Mouse (Mus musculus) frontal cortex, adult 2 months (tissue): ENCODE data around the gene Aurkc. TPM values are rescaled to one million over a fixed set of nuclear protein-coding genes. Genes with fewer than 3 reads are reported as not detected.
"Not testable (repeated sequence)": the region's sequence is repeated elsewhere in the genome, so short reads cannot be mapped to it uniquely, and the experiment has no call there.

ENCODE experiments used
- DNase-seq, 2 experiments: peaks; one replicate each; pipeline ENCODE4 v3.0.0; 2022; ENCODE audit warnings: low spot score in 1 of 2; ENCODE audit errors: extremely low spot score in 1 of 2
- polyA plus RNA-seq: library from polyadenylated mRNA; depleted of rRNA; stranded (reverse); fragments of >200 nt; gene quantifications from 2 replicates; pipeline ENCODE4 v1.2.3, GENCODE M21; 2012; rRNA removed

The Aurkc gene
- 0.20 and 0.61 TPM in 2 replicates for polyA plus RNA-seq

GRCm38 (mm10) chr7:6995251-6995650 lies at the start of gene Aurkc:
Gene Aurkc, plus strand, starts transcription at chr7:6995300.
- DNase-seq = not testable (repeated sequence)

GRCm38 (mm10) chr7:6948061-6948460 lies 47.0 kb upstream of the Aurkc start:
- not testable (repeated sequence) for DNase-seq

- DNase-seq = no peak
These were observed 38.5 kb upstream of the Aurkc start for GRCm38 (mm10) chr7:6956576-6956975.

- DNase-seq = no peak
These were observed 36.5 kb upstream of the Aurkc start for GRCm38 (mm10) chr7:6958574-6958973.

GRCm38 (mm10) chr7:6973566-6973965 lies 21.5 kb upstream of the Aurkc start:
- no peak for DNase-seq

GRCm38 (mm10) chr7:6976890-6977289 lies 18.2 kb upstream of the Aurkc start:
- no peak for DNase-seq

- DNase-seq = not testable (repeated sequence)
These were observed 3.8 kb downstream of the Aurkc start for GRCm38 (mm10) chr7:6998914-6999313.

GRCm38 (mm10) chr7:7005441-7005840 lies 10.3 kb downstream of the Aurkc start:
- not testable (repeated sequence) for DNase-seq

GRCm38 (mm10) chr7:7027445-7027844 lies 32.3 kb downstream of the Aurkc start:
- no peak for DNase-seq

- DNase-seq = not testable (repeated sequence)
These were observed 54.7 kb downstream of the Aurkc start for GRCm38 (mm10) chr7:7049659-7050320.

Other genes with a start within 250 kb of the Aurkc start
- 13.5 and 14.8 TPM in 2 replicates for gene Zfp954, start 126.2 kb downstream of the Aurkc start, polyA plus RNA-seq
- 1.5 and 1.7 TPM in 2 replicates for gene Zfp773, start 141.5 kb downstream of the Aurkc start, polyA plus RNA-seq
- gene Zfp418, start 176.0 kb downstream of the Aurkc start, polyA plus RNA-seq = 2.2 and 2.6 TPM in 2 replicates
- 15.8 and 18.1 TPM in 2 replicates for gene Zfp772, start 214.7 kb downstream of the Aurkc start, polyA plus RNA-seq